Mouse (Mus musculus): ENCODE measurements at regions not wholly inside any gene's neighbourhood (a gene's known extent, or its start where the extent isn't known, plus 50 kb on each side); places are given as distances from the start of the nearest gene placed in this dataset.

DNA sequence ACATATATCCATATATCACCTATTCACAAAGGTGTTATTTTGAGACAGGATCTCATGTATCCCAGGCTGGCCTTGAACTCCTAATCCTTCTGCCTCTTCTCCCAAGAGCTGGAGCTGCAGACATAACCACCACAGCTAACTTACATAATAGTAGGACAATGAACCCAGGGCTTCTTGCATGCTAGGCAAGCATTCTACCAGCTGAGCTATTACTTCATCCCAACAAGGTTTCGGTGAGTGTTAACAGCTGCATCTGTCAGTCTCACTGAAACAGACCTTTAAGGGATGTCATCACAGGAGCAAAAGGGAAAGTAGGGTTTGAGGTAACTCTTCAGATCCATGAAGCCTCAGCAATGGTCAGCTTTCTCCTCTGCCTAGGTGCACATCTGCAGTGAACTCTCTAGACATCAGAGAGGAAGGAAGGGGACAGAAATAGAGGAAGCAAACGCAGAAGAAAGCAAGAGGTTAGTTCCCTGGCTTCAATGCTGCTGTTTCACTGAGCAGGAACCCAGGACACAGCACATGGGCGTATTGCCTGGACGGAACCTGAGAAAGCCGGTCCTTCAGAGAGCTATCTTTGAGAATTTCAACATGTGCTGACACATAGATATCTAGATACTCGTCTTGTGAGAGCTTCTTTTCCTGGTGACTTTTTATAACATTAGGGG lies 163.1 kb downstream of the Pfkfb3 start:
- TF ChIP-seq CTCF (IDR thresholded peaks at IDR 0.05; ENCODE audit: low read depth, low read length) (no peak), POLR2A (IDR thresholded peaks at IDR 0.05; ENCODE audit: insufficient read depth, low read length) (no peak), EP300 (IDR thresholded peaks at IDR 0.05; ENCODE audit: insufficient read depth, low read depth, low read length) (no peak)
